Mouse (Mus musculus) liver, embryonic 14.5 days (tissue): ENCODE measurements at regions not wholly inside any gene's neighbourhood (a gene's known extent, or its start where the extent isn't known, plus 50 kb on each side); places are given as distances from the start of the nearest gene placed in this dataset.

Source experiments
- CTCF ChIP-seq: IDR thresholded peaks from 2 replicates; pipeline ENCODE4 v1.5.1; 2016; ENCODE audit warnings: antibody characterized with exemption, low read depth, control low read depth
- EP300 ChIP-seq: IDR thresholded peaks from 2 replicates; pipeline ENCODE4 v1.6.1; 2016; ENCODE audit warnings: antibody characterized with exemption, low read depth

- TF ChIP-seq CTCF: no peak
- no peak for TF ChIP-seq EP300
These were observed 251.6 kb downstream of the Rnf144a start for GRCm38 (mm10) chr12:26163416-26163815.
